Mouse (Mus musculus) midbrain, postnatal 0 days (tissue): Measurements from ENCODE around the gene Olfr1301. TPM values are rescaled to one million over a fixed set of nuclear protein-coding genes. Genes with fewer than 3 reads are reported as not detected.

Experiments
- ATAC-seq: fragments of 200-750 bp; cut with Nextera tagmentation; 2 replicates; pipeline ENCODE4 v1.8.0; 2017; ENCODE audit warnings: moderate number of reproducible peaks, mild to moderate bottlenecking, moderate TSS enrichment, moderate library complexity; ENCODE audit not compliant: low FRiP score
- DNase-seq: peaks from one replicate; pipeline ENCODE4 v3.0.0-alpha.2; 2015; ENCODE audit warnings: low spot score
- H3K27ac ChIP-seq: fragments of 300-500 bp; sonication (generic); 2 replicates; pipeline ENCODE4 v1.5.1; 2014; ENCODE audit warnings: low read depth, mild to moderate bottlenecking, low read length, mixed read lengths
- H3K27me3 ChIP-seq: fragments of 300-500 bp; sonication (generic); 2 replicates; pipeline ENCODE4 v1.6.1; 2014; ENCODE audit warnings: low read length, control low read depth, mixed read lengths; ENCODE audit not compliant: insufficient read depth
- H3K36me3 ChIP-seq: fragments of 300-500 bp; sonication (generic); 2 replicates; pipeline ENCODE4 v1.6.1; 2014; ENCODE audit warnings: low read length, control low read depth, mixed read lengths; ENCODE audit not compliant: insufficient read depth
- H3K4me1 ChIP-seq: fragments of 300-500 bp; sonication (generic); 2 replicates; pipeline ENCODE4 v1.6.1; 2014; ENCODE audit warnings: mild to moderate bottlenecking, control low read depth, antibody characterized with exemption, low read length, mixed read lengths; ENCODE audit not compliant: insufficient read depth
- H3K4me2 ChIP-seq: fragments of 300-500 bp; sonication (generic); 2 replicates; pipeline ENCODE4 v1.6.1; 2014; ENCODE audit warnings: low read depth, mild to moderate bottlenecking, low read length, mixed read lengths; ENCODE audit not compliant: poor library complexity, severe bottlenecking
- H3K4me3 ChIP-seq: fragments of 300-500 bp; sonication (generic); 2 replicates; pipeline ENCODE4 v1.5.1; 2014; ENCODE audit warnings: low read depth, mild to moderate bottlenecking, low read length, moderate library complexity
- H3K9ac ChIP-seq: fragments of 300-500 bp; sonication (generic); replicated peaks from 2 replicates; pipeline ENCODE4 v1.6.1; 2014; ENCODE audit warnings: mild to moderate bottlenecking, low read length, moderate library complexity, mixed read lengths; ENCODE audit not compliant: poor library complexity, severe bottlenecking
- H3K9me3 ChIP-seq: fragments of 300-500 bp; sonication (generic); 2 replicates; pipeline ENCODE4 v1.6.1; 2016; ENCODE audit warnings: low read length, control low read depth
- CTCF ChIP-seq: IDR thresholded peaks from 2 replicates; pipeline ENCODE4 v1.5.1; 2016; ENCODE audit warnings: antibody characterized with exemption, mild to moderate bottlenecking
- WGBS: fragments of 180-500 bp; shearing (Covaris S2); extraction: QIAGEN DNeasy Blood & Tissue Kit; methylation state at CpG from one replicate; pipeline ENCODE4 v1.1.7; 2014; 5-methylcytosine and 5-hydroxymethylcytosine counted together
- polyA plus RNA-seq: library from polyadenylated mRNA; unstranded; fragments of >200 nt; fragmentation: Nextera tagmentation; extraction: Ambion mirVana; gene quantifications from 2 replicates; pipeline ENCODE4 v1.2.1, GENCODE M21; 2015
- total RNA-seq: library from RNA; depleted of rRNA; stranded (reverse); fragments of >200 nt; gene quantifications from 2 replicates; pipeline ENCODE4 v1.2.3, GENCODE M21; 2014; rRNA removed

Olfr1301 gene
- total RNA-seq (not detected in 2 replicates), polyA plus RNA-seq (not detected in 2 replicates)

DNA sequence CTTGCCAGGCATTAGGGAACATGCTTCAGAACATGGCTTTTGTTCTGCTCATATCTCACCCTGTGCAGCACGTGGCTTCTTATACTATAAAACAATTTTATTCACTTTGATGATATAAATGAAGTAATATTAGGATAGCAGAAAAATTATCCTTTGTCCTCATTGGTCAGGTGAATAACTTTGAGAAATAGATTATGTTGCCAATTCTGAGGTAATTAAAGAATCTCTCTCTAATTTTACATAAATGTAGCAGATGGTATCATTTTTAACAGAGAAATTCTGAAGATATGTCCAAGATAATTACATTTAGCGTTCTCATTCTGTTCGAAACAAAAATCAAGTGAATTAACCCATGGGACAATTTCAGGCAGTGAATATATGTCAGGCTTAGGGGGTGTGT lies at the start of gene Olfr1301:
Gene Olfr1301 (plus strand): TSS at position 301 of the 400 bp plus-strand sequence.
- no peak within 1 kb of the TSS for H3K27ac ChIP-seq
- H3K4me1 ChIP-seq: no peaks in the 10 kb centered on the region
- no peaks in the 10 kb centered on the region for H3K27me3 ChIP-seq
- DNase-seq: no peak
- WGBS: 82% methylated on average over 3 of the region's 3 CpGs
- no peak for ATAC-seq
- H3K36me3 ChIP-seq: no peaks in the 10 kb centered on the region
- H3K4me3 ChIP-seq: no peak within 1 kb of the TSS
- no peak within 1 kb of the TSS for H3K4me2 ChIP-seq
- TF ChIP-seq CTCF: no peak
- no peaks in the 10 kb centered on the region for H3K9me3 ChIP-seq
- H3K9ac ChIP-seq: no peak within 1 kb of the TSS

- no peak overlapping the region for H3K9ac ChIP-seq
- no peaks in the 10 kb centered on the region for H3K27me3 ChIP-seq
- DNase-seq (peak; percentile 18), ATAC-seq (no peak)
- no peaks in the 10 kb centered on the region for H3K36me3 ChIP-seq
- no peak overlapping the region for H3K4me3 ChIP-seq
- no peak overlapping the region for H3K4me2 ChIP-seq
- no peaks in the 10 kb centered on the region for H3K4me1 ChIP-seq
- no peak overlapping the region for H3K27ac ChIP-seq
- no peak for TF ChIP-seq CTCF
- no peaks in the 10 kb centered on the region for H3K9me3 ChIP-seq
Observed at GRCm38 (mm10) chr2:111726739-111727138, 24.1 kb upstream of the Olfr1301 start.

DNA sequence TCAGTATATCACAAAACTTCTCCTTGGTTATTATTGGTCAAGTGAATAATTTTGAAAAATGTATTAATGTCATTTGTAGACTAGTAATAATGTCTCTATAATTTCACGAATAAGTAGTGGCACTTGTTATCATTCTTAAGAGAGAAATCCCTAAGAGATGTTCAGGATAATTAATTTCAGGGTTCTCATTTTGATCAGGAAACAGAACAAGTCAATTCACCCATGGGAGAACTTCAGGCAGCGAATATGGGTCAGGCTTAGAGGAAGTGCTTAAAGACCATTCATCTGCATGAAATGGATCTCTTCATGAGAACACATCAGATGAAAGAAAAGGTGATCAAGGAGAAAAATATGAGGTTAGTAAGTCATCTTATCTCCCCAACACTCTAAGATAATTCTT lies 26.3 kb downstream of the Olfr1301 start, which contains the start of gene Olfr1302:
Gene Olfr1302 (plus strand): TSS at position 301 of the 400 bp plus-strand sequence.
- no peak for ATAC-seq
- Histone ChIP-seq H3K36me3 (no peaks in the 10 kb centered on the region), H3K4me1 (no peaks in the 10 kb centered on the region), H3K4me2 (no peak within 1 kb of the TSS), H3K4me3 (no peak within 1 kb of the TSS), H3K9ac (no peak within 1 kb of the TSS), H3K27me3 (no peaks in the 10 kb centered on the region), H3K9me3 (no peaks in the 10 kb centered on the region), H3K27ac (no peak within 1 kb of the TSS)
- TF ChIP-seq CTCF: no peak
- 81% methylated on average over 2 of the region's 2 CpGs for WGBS
- no peak for DNase-seq

Other genes with a start within 250 kb of the Olfr1301 start
- gene Olfr1293-ps, start 225.8 kb upstream of the Olfr1301 start, total RNA-seq: not detected in 2 replicates
- not detected in 2 replicates for gene Olfr1293-ps, start 225.8 kb upstream of the Olfr1301 start, polyA plus RNA-seq
- not detected in 2 replicates for gene Olfr1294, start 210.7 kb upstream of the Olfr1301 start, total RNA-seq
- not detected in 2 replicates for gene Olfr1294, start 210.7 kb upstream of the Olfr1301 start, polyA plus RNA-seq
- gene Olfr1295, start 181.3 kb upstream of the Olfr1301 start, total RNA-seq: not detected in 2 replicates
- not detected in 2 replicates for gene Olfr1295, start 181.3 kb upstream of the Olfr1301 start, polyA plus RNA-seq
- gene Olfr1297, start 124.5 kb upstream of the Olfr1301 start, total RNA-seq: not detected in 2 replicates
- not detected in 2 replicates for gene Olfr1297, start 124.5 kb upstream of the Olfr1301 start, polyA plus RNA-seq
- not detected in 2 replicates for gene Olfr1298, start 101.8 kb upstream of the Olfr1301 start, total RNA-seq
- gene Olfr1298, start 101.8 kb upstream of the Olfr1301 start, polyA plus RNA-seq: not detected in 2 replicates
- gene Olfr1299, start 89.6 kb upstream of the Olfr1301 start, total RNA-seq: not detected in 2 replicates
- gene Olfr1299, start 89.6 kb upstream of the Olfr1301 start, polyA plus RNA-seq: not detected in 2 replicates
- gene Olfr1302, start 26.4 kb downstream of the Olfr1301 start, total RNA-seq: not detected in 2 replicates
- not detected in 2 replicates for gene Olfr1302, start 26.4 kb downstream of the Olfr1301 start, polyA plus RNA-seq
- gene Olfr1303, start 69.3 kb downstream of the Olfr1301 start, total RNA-seq: not detected in 2 replicates
- not detected in 2 replicates for gene Olfr1303, start 69.3 kb downstream of the Olfr1301 start, polyA plus RNA-seq
- 0.27 TPM in 1 of 2 replicates, not detected in the other for gene Olfr1305, start 126.1 kb downstream of the Olfr1301 start, total RNA-seq
- not detected in 2 replicates for gene Olfr1305, start 126.1 kb downstream of the Olfr1301 start, polyA plus RNA-seq
- not detected in 2 replicates for gene Olfr1306, start 165.3 kb downstream of the Olfr1301 start, total RNA-seq
- gene Olfr1306, start 165.3 kb downstream of the Olfr1301 start, polyA plus RNA-seq: not detected in 2 replicates
- 0.47 TPM in 1 of 2 replicates, not detected in the other for gene Olfr1307, start 198.4 kb downstream of the Olfr1301 start, total RNA-seq
- gene Olfr1307, start 198.4 kb downstream of the Olfr1301 start, polyA plus RNA-seq: not detected in 2 replicates
- gene Olfr1308, start 213.9 kb downstream of the Olfr1301 start, total RNA-seq: not detected in 2 replicates
- gene Olfr1308, start 213.9 kb downstream of the Olfr1301 start, polyA plus RNA-seq: not detected in 2 replicates
- not detected in 2 replicates for gene Olfr1309, start 239.3 kb downstream of the Olfr1301 start, total RNA-seq
- gene Olfr1309, start 239.3 kb downstream of the Olfr1301 start, polyA plus RNA-seq: not detected in 2 replicates